In the genomic region with DNA sequence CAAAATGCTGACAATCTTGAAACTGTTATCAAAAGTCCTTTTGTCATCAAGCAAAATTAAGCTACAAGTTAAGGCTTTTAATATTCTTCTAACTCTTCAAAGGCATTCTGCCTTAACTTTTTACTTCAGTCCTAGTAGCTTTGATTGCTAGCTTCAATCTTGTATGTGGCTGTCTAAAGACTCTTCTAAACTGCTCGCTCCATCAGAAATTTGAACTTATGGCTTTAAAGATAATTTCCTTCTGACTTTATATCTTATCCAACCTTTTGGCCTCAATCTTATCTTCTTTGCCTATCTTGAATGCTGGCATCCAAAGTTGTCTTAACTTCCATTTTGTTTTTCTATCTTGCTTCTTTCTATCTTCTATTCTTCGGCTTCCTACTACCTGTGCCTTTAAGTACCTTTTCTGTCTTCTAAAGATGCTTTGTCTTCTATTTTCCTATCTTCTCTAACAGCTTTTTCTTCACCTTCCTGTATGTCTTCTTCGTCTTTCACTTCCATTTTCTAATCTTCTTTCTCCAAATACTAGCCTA, we compare ENCODE assay signal across 8 mouse cellular contexts. TPM values are rescaled to one million over a fixed set of nuclear protein-coding genes. Genes with fewer than 3 reads are reported as not detected.
DNase-seq lines count a peak whose midpoint lies in the region; ATAC-seq and TF ChIP-seq lines count a peak whose summit lies in the region.

No protein-coding gene starts in this region.

- no peaks in the 10 kb centered on the region for H3K27me3 ChIP-seq in intestine, embryonic 14.5 days (replicated peaks; ENCODE audit: control insufficient read depth, insufficient read depth, low read length)
- H3K27me3 ChIP-seq in neural tube, embryonic 13.5 days, result no peaks in the 10 kb centered on the region

- H3K4me3 ChIP-seq in left cerebral cortex, adult 2 months, result peak overlapping the region; percentile 82
- peak overlapping the region; percentile 90 for H3K4me3 ChIP-seq in intestine, embryonic 14.5 days (ENCODE audit: low read depth, low read length)
- peak overlapping the region; percentile 82 for H3K4me3 ChIP-seq in neural tube, embryonic 13.5 days

- intact Hi-C loops in left cerebral cortex, adult 2 months (cut with DNase I), result no loop called here
- intact Hi-C loops in left cerebral cortex, postnatal 25 days (cut with DNase I), result no loop called here
- intact Hi-C loops in gastrocnemius, postnatal 14 days (cut with DNase I; ENCODE audit: low total_unique reads), result loop anchor here (2.0 kb wide), 1 partner anchor 43 kb away; no protein-coding TSS in a partner anchor

- peak overlapping the region; percentile 100 for H3K27ac ChIP-seq in left cerebral cortex, adult 2 months
- peak overlapping the region; percentile 98 for H3K27ac ChIP-seq in intestine, embryonic 14.5 days (ENCODE audit: low read depth)
- H3K27ac ChIP-seq in neural tube, embryonic 13.5 days (replicated peaks), result peak overlapping the region; percentile 100

- H3K9ac ChIP-seq in intestine, embryonic 14.5 days (ENCODE audit: low read length), result peak overlapping the region; percentile 96
- peak overlapping the region; percentile 99 for H3K9ac ChIP-seq in neural tube, embryonic 13.5 days

- peak overlapping the region; percentile 99 for H3K4me2 ChIP-seq in intestine, embryonic 14.5 days (ENCODE audit: low read length)
- peak overlapping the region; percentile 100 for H3K4me2 ChIP-seq in neural tube, embryonic 13.5 days

- no peak for ATAC-seq in intestine, embryonic 14.5 days (replicated peaks; ENCODE audit: low FRiP score, low TSS enrichment, low read depth)
- ATAC-seq in neural tube, embryonic 13.5 days (ENCODE audit: low read depth), result no peak

- 6% methylated on average over 3 of the region's 3 CpGs for WGBS in intestine, embryonic 14.5 days
- WGBS in neural tube, embryonic 13.5 days, result 5% methylated on average over 3 of the region's 3 CpGs

- no peak for DNase-seq in left cerebral cortex, adult 2 months (ENCODE audit: extremely low spot score in 1 of 2, low spot score in 2 of 2)
- no peak for DNase-seq in left cerebral cortex, postnatal 25 days (ENCODE audit: low spot score in 2 of 2)
- peak; percentile 48 for DNase-seq in c-Kit-positive CD71-positive TER-119-positive erythroid progenitor cells, embryonic 14.5 days (ENCODE audit: low spot score)
- no peak for DNase-seq in intestine, embryonic 14.5 days (ENCODE audit: low spot score)
- no peak for DNase-seq in right cerebral cortex, adult 18-20 months
- DNase-seq in frontal cortex, postnatal 10 days (ENCODE audit: low spot score in 2 of 2), result no peak
- DNase-seq in gastrocnemius, postnatal 14 days, result no peak

- peaks cover 35% of the 10 kb centered on the region for H3K4me1 ChIP-seq in intestine, embryonic 14.5 days (replicated peaks; ENCODE audit: control insufficient read depth, insufficient read depth, low read length)
- peaks cover 50% of the 10 kb centered on the region for H3K4me1 ChIP-seq in neural tube, embryonic 13.5 days (replicated peaks)

- TF ChIP-seq CTCF in left cerebral cortex, adult 2 months (IDR thresholded peaks at IDR 0.05), result no peak

- no peaks in the 10 kb centered on the region for H3K9me3 ChIP-seq in intestine, embryonic 14.5 days (ENCODE audit: control insufficient read depth, low read length)
- no peaks in the 10 kb centered on the region for H3K9me3 ChIP-seq in neural tube, embryonic 13.5 days

- H3K36me3 ChIP-seq in intestine, embryonic 14.5 days (ENCODE audit: control insufficient read depth, insufficient read depth, low read length), result peaks cover 28% of the 10 kb centered on the region
- H3K36me3 ChIP-seq in neural tube, embryonic 13.5 days, result peaks cover 22% of the 10 kb centered on the region

RNA-seq across cellular contexts. Expression of gene Scyl1, which starts 30.3 kb away (rescaled TPM):
- total RNA-seq in left cerebral cortex, adult 2 months (2021), result 10 to 100 TPM; 92.0 to 98.0 TPM
- total RNA-seq in left cerebral cortex, postnatal 25 days (2021), result 10 to 100 TPM; 82.0 to 86.8 TPM
- polyA plus RNA-seq in intestine, embryonic 14.5 days (2014; fragmentation: Nextera tagmentation; extraction: Ambion mirVana), result 68.8 and 69.2 TPM in 2 replicates
- polyA plus RNA-seq in neural tube, embryonic 13.5 days (2015; fragmentation: Nextera tagmentation; extraction: Ambion mirVana), result 66.7 and 69.8 TPM in 2 replicates
- total RNA-seq in gastrocnemius, postnatal 14 days (2021), result 10 to 100 TPM; 56.8 to 64.9 TPM
